8 mouse cellular contexts compared by ENCODE assay signal in the genomic region with DNA sequence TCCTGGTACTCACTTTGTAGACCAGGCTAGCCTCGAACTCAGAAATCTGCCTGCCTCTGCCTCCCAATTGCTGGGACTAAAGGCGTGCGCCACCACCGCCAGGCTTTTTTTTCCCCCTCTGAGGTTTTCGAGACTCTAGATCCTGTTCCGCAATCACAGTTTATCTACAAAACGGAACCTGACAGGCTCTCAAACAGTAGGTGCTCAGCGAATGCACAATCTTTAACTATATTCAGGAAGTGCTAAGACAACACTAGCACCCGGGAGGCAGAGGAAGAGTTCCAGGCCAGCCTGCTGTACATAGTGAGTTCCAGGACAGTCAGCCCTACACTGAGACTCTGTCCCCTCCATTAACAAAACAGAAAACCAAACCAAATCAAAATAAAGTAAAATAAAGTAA. TPM values are rescaled to one million over a fixed set of nuclear protein-coding genes. Genes with fewer than 3 reads are reported as not detected.
A peak's percentile ranks its signal among the peaks of the same experiment; 100 is the strongest.
DNase-seq lines count a peak whose midpoint lies in the region; ATAC-seq and TF ChIP-seq lines count a peak whose summit lies in the region.

No protein-coding gene starts in this region.

- no peak overlapping the region for H3K27ac ChIP-seq in heart, embryonic 14.5 days (replicated peaks in 1 of 2; ENCODE audit: control insufficient read depth in 1 of 2, insufficient read depth in 1 of 2, low read depth in 2 of 2, low read length in 2 of 2)
- peak overlapping the region; percentile 29; the same call in 1 of the 2 replicates for H3K27ac ChIP-seq in embryonic fibroblast, embryonic 13.5 days (ENCODE audit: insufficient read depth, low read length)
- peak overlapping the region; percentile 96 for H3K27ac ChIP-seq in liver, embryonic 13.5 days

- no peak for DNase-seq in heart, adult 18-20 months
- peak; percentile 53 for DNase-seq in B cell, adult 2 months
- no peak for DNase-seq in liver, embryonic 13.5 days
- no peak for DNase-seq in cerebellum, adult 9-11 months
- DNase-seq in left cerebral cortex, postnatal 14 days (ENCODE audit: low spot score in 2 of 2) = no peak
- DNase-seq in layer of hippocampus, postnatal 10 days (ENCODE audit: low spot score in 2 of 2) = no peak

- TF ChIP-seq POLR2A in embryonic fibroblast, embryonic 13.5 days (IDR thresholded peaks at IDR 0.05; ENCODE audit: low read depth, low read length) = no peak

- peak overlapping the region in 1 of 2 experiments; percentile 49; a peak in 2 of 4 replicates for H3K4me3 ChIP-seq in heart, embryonic 14.5 days (ENCODE audit: control insufficient read depth in 1 of 2, insufficient read depth in 1 of 2, low read depth in 1 of 2, low read length in 2 of 2)
- peak overlapping the region; percentile 53 for H3K4me3 ChIP-seq in embryonic fibroblast, embryonic 13.5 days (ENCODE audit: insufficient read depth, low read length)
- peak overlapping the region; percentile 68 for H3K4me3 ChIP-seq in liver, embryonic 13.5 days (replicated peaks)

- peak overlapping the region; percentile 71 for H3K9ac ChIP-seq in heart, embryonic 14.5 days (ENCODE audit: low read length)
- peak overlapping the region; percentile 83 for H3K9ac ChIP-seq in liver, embryonic 13.5 days

- H3K4me2 ChIP-seq in heart, embryonic 14.5 days (ENCODE audit: low read length) = peak overlapping the region; percentile 82
- H3K4me2 ChIP-seq in liver, embryonic 13.5 days = peak overlapping the region; percentile 98

- peaks cover 24% of the 10 kb centered on the region for H3K36me3 ChIP-seq in heart, embryonic 14.5 days (ENCODE audit: control insufficient read depth, insufficient read depth, low read length)
- peaks cover 24% of the 10 kb centered on the region for H3K36me3 ChIP-seq in liver, embryonic 13.5 days

- no peak for ATAC-seq in heart, embryonic 14.5 days (ENCODE audit: insufficient number of reproducible peaks, insufficient read depth, low FRiP score, low read depth)
- no peak for ATAC-seq in liver, embryonic 13.5 days (ENCODE audit: low read depth)

- H3K4me1 ChIP-seq in heart, embryonic 14.5 days (ENCODE audit: control insufficient read depth in 2 of 2, insufficient read depth in 2 of 2, low read length in 2 of 2) = peaks cover 13 to 19% of the 10 kb centered on the region in 2 experiments; a peak in 3 of 4 replicates
- H3K4me1 ChIP-seq in embryonic fibroblast, embryonic 13.5 days (ENCODE audit: control insufficient read depth, insufficient read depth, low read length) = peaks cover 2% of the 10 kb centered on the region; the same call in 1 of the 2 replicates
- H3K4me1 ChIP-seq in liver, embryonic 13.5 days (replicated peaks) = peaks cover 94% of the 10 kb centered on the region

- TF ChIP-seq CTCF in embryonic fibroblast, embryonic 13.5 days (IDR thresholded peaks at IDR 0.05; ENCODE audit: borderline replicate concordance, insufficient read depth, low read length) = no peak

- no peaks in the 10 kb centered on the region for H3K27me3 ChIP-seq in heart, embryonic 14.5 days (ENCODE audit: control insufficient read depth, insufficient read depth, low read length)
- H3K27me3 ChIP-seq in liver, embryonic 13.5 days = no peaks in the 10 kb centered on the region

- no peaks in the 10 kb centered on the region for H3K9me3 ChIP-seq in heart, embryonic 14.5 days (ENCODE audit: control insufficient read depth, low read length)
- H3K9me3 ChIP-seq in liver, embryonic 13.5 days (replicated peaks) = no peaks in the 10 kb centered on the region

- intact Hi-C loops in left cerebral cortex, postnatal 14 days (cut with DNase I) = loop anchor here (5.0 kb wide), 1 partner anchor 77 kb away; no protein-coding TSS in a partner anchor

- 74% methylated on average over 9 of the region's 9 CpGs for WGBS in heart, embryonic 14.5 days
- WGBS in liver, embryonic 13.5 days (ENCODE audit: insufficient replicate concordance) = 28% methylated on average over 9 of the region's 9 CpGs

RNA-seq across cellular contexts. Expression of a gene that starts 4.6 kb away (rescaled TPM):
- polyA plus RNA-seq in heart, embryonic 14.5 days (2014; fragmentation: Nextera tagmentation; extraction: Ambion mirVana) = 44.0 and 47.4 TPM in 2 replicates
- total RNA-seq in heart, adult 18-20 months (2021) = 10 to 100 TPM; 26.9 to 27.5 TPM
- 29.1 and 32.6 TPM in 2 replicates for polyA plus RNA-seq in embryonic fibroblast, embryonic 13.5 days (2011; ENCODE audit: insufficient read length, low read depth, missing spikeins)
- 45.6 and 50.4 TPM in 2 replicates for polyA plus RNA-seq in liver, embryonic 13.5 days (2015; fragmentation: Nextera tagmentation; extraction: Ambion mirVana)
- total RNA-seq in left cerebral cortex, postnatal 14 days (2021) = 10 to 100 TPM; 36.3 to 36.5 TPM
- total RNA-seq in layer of hippocampus, postnatal 10 days (2021) = 10 to 100 TPM; 45.3 to 49.9 TPM

RNA-seq across cellular contexts. Expression of a gene that starts 10.8 kb away (rescaled TPM):
- 24.1 and 25.7 TPM in 2 replicates for polyA plus RNA-seq in heart, embryonic 14.5 days (2014; fragmentation: Nextera tagmentation; extraction: Ambion mirVana)
- 10 to 100 TPM; 40.3 to 49.2 TPM for total RNA-seq in heart, adult 18-20 months (2021)
- polyA plus RNA-seq in embryonic fibroblast, embryonic 13.5 days (2011; ENCODE audit: insufficient read length, low read depth, missing spikeins) = 8.6 and 10.2 TPM in 2 replicates
- 2.7 and 3.9 TPM in 2 replicates for polyA plus RNA-seq in liver, embryonic 13.5 days (2015; fragmentation: Nextera tagmentation; extraction: Ambion mirVana)
- total RNA-seq in left cerebral cortex, postnatal 14 days (2021) = 100 to 1,000 TPM; 926 to 947 TPM
- 100 to 1,000 TPM; 584 to 714 TPM for total RNA-seq in layer of hippocampus, postnatal 10 days (2021)

RNA-seq across cellular contexts. Expression of a gene that starts 11.2 kb away (rescaled TPM):
- polyA plus RNA-seq in heart, embryonic 14.5 days (2014; fragmentation: Nextera tagmentation; extraction: Ambion mirVana) = 23.1 and 26.7 TPM in 2 replicates
- 10 to 100 TPM; 19.7 to 21.4 TPM for total RNA-seq in heart, adult 18-20 months (2021)
- 42.8 and 43.5 TPM in 2 replicates for polyA plus RNA-seq in embryonic fibroblast, embryonic 13.5 days (2011; ENCODE audit: insufficient read length, low read depth, missing spikeins)
- polyA plus RNA-seq in liver, embryonic 13.5 days (2015; fragmentation: Nextera tagmentation; extraction: Ambion mirVana) = 18.0 and 18.2 TPM in 2 replicates
- total RNA-seq in left cerebral cortex, postnatal 14 days (2021) = 100 to 1,000 TPM; 162 to 174 TPM
- 100 to 1,000 TPM; 170 to 174 TPM for total RNA-seq in layer of hippocampus, postnatal 10 days (2021)

RNA-seq across cellular contexts. Expression of a gene that starts 39.5 kb away (rescaled TPM):
- polyA plus RNA-seq in heart, embryonic 14.5 days (2014; fragmentation: Nextera tagmentation; extraction: Ambion mirVana) = 6.7 and 9.4 TPM in 2 replicates
- 1 to 10 TPM; 6.8 to 9.8 TPM for total RNA-seq in heart, adult 18-20 months (2021)
- polyA plus RNA-seq in embryonic fibroblast, embryonic 13.5 days (2011; ENCODE audit: insufficient read length, low read depth, missing spikeins) = 12.6 and 13.1 TPM in 2 replicates
- polyA plus RNA-seq in liver, embryonic 13.5 days (2015; fragmentation: Nextera tagmentation; extraction: Ambion mirVana) = 4.9 and 6.2 TPM in 2 replicates
- total RNA-seq in left cerebral cortex, postnatal 14 days (2021) = 100 to 1,000 TPM; 176 to 185 TPM
- 100 to 1,000 TPM; 179 to 186 TPM for total RNA-seq in layer of hippocampus, postnatal 10 days (2021)

RNA-seq across cellular contexts. Expression of a gene that starts 41.8 kb away (rescaled TPM):
- 0.08 and 0.23 TPM in 2 replicates for polyA plus RNA-seq in heart, embryonic 14.5 days (2014; fragmentation: Nextera tagmentation; extraction: Ambion mirVana)
- total RNA-seq in heart, adult 18-20 months (2021) = 1 to 10 TPM; 1.4 to 2.0 TPM
- not detected in 2 replicates for polyA plus RNA-seq in embryonic fibroblast, embryonic 13.5 days (2011; ENCODE audit: insufficient read length, low read depth, missing spikeins)
- 0.40 and 0.43 TPM in 2 replicates for polyA plus RNA-seq in liver, embryonic 13.5 days (2015; fragmentation: Nextera tagmentation; extraction: Ambion mirVana)
- 1 to 10 TPM; 1.0 to 1.7 TPM for total RNA-seq in left cerebral cortex, postnatal 14 days (2021)
- under 1 TPM; 0.51 to 0.64 TPM for total RNA-seq in layer of hippocampus, postnatal 10 days (2021)

Comparison
In these comparisons a context has a peak if more than half of its experiments do, and no peak if none do; other contexts are left out.
1. H3K27ac ChIP-seq: peak in embryonic fibroblast, embryonic 13.5 days (single experiment) and liver, embryonic 13.5 days (single experiment); none in heart, embryonic 14.5 days (0 of 2).
2. DNase-seq: peak in B cell, adult 2 months (2 of 2); none in heart, adult 18-20 months (0 of 2), liver, embryonic 13.5 days (single experiment), cerebellum, adult 9-11 months (single experiment), left cerebral cortex, postnatal 14 days (0 of 2) and layer of hippocampus, postnatal 10 days (0 of 2).
3. RNA of a gene that starts 10.8 kb away (total RNA-seq): 926 to 947 TPM in left cerebral cortex, postnatal 14 days and 584 to 714 TPM in layer of hippocampus, postnatal 10 days; 40.3 to 49.2 TPM in heart, adult 18-20 months; every median in the first group is over 10 times any median in the second.
4. RNA of a gene that starts 11.2 kb away (total RNA-seq): 170 to 174 TPM in layer of hippocampus, postnatal 10 days and 162 to 174 TPM in left cerebral cortex, postnatal 14 days; 19.7 to 21.4 TPM in heart, adult 18-20 months; every median in the first group is over 4 times any median in the second.